Mouse (Mus musculus) central nervous system, embryonic 11.5 days (tissue): ENCODE measurements around the gene Gm5624. TPM values are rescaled to one million over a fixed set of nuclear protein-coding genes. Genes with fewer than 3 reads are reported as not detected.

ENCODE experiments used
- polyA plus RNA-seq: library from polyadenylated mRNA; depleted of rRNA; stranded (reverse); fragments of >200 nt; gene quantifications from 2 replicates; pipeline ENCODE4 v1.2.3, GENCODE M21; 2012; rRNA removed

The Gm5624 gene
- not detected in 2 replicates for polyA plus RNA-seq

GRCm38 (mm10) chr14:44627737-44628136 lies at the start of gene Gm5624:
Gm5624 (minus strand) TSS chr14:44627938.

GRCm38 (mm10) chr14:44582853-44583252 lies 44.9 kb downstream of the Gm5624 start, which contains the start of gene Gm8247:
Gm8247 (plus strand) TSS chr14:44583153.

GRCm38 (mm10) chr14:44517976-44518375 lies 109.8 kb downstream of the Gm5624 start, which contains the start of gene Gm17093:
Gm17093 (plus strand) TSS chr14:44518276.

Other genes with a start within 250 kb of the Gm5624 start
- not detected in 2 replicates for gene Gm3371, start 217.2 kb downstream of the Gm5624 start, polyA plus RNA-seq
- not detected in 2 replicates for gene Gm8232, start 194.3 kb downstream of the Gm5624 start, polyA plus RNA-seq
- gene BC061237, start 135.5 kb downstream of the Gm5624 start, polyA plus RNA-seq = not detected in 2 replicates
- gene Gm17093, start 109.7 kb downstream of the Gm5624 start, polyA plus RNA-seq = not detected in 2 replicates
- gene Gm8247, start 44.8 kb downstream of the Gm5624 start, polyA plus RNA-seq = 0.16 TPM in 1 of 2 replicates, not detected in the other
- gene Gm8257, start 78.5 kb upstream of the Gm5624 start, polyA plus RNA-seq = not detected in 2 replicates
- gene Gm8267, start 122.4 kb upstream of the Gm5624 start, polyA plus RNA-seq = not detected in 2 replicates
- gene Ptgdr, start 231.4 kb upstream of the Gm5624 start, polyA plus RNA-seq = 0.01 and 0.07 TPM in 2 replicates